Mouse (Mus musculus) WW6 (cell line): ENCODE measurements around the gene Mthfd1l.

ENCODE experiments used
- DNase-seq: peaks from one replicate; pipeline ENCODE4 v3.0.0-alpha.2; 2013; ENCODE audit warnings: low read depth, low spot score

The Mthfd1l gene

DNA sequence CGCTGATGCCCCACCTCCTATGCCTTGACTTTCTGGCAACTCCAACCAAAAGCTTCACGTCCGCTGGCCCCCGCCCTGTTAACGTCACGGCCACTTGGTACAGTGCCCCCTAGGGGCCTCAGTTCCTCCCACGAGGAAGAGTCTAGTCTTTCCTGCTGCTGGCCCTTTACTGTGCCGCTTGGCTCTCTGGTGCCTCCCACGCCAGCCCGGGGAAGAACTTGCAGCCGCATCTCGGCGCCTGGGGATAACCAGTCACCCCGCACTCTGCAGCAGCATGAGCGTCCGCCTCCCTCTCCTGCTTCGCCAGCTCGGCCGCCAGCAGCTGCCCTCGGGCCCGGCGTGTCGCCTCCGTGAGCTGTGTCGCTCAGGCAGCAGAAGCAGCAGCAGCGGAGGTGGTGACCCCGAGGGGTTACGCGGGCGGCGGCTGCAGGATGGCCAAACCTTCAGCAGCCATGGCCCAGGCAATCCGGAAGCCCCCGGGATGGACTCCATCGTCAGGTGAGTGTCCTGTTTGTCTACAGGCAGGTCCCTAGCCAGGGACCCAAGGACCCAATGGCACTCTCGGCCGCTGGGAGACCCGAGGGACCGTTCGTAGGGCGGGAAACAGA is at the start of gene Mthfd1l:
TSS of gene Mthfd1l (plus strand) at position 138 of the 608 bp plus-strand sequence.
- peak; percentile 71 for DNase-seq

DNA sequence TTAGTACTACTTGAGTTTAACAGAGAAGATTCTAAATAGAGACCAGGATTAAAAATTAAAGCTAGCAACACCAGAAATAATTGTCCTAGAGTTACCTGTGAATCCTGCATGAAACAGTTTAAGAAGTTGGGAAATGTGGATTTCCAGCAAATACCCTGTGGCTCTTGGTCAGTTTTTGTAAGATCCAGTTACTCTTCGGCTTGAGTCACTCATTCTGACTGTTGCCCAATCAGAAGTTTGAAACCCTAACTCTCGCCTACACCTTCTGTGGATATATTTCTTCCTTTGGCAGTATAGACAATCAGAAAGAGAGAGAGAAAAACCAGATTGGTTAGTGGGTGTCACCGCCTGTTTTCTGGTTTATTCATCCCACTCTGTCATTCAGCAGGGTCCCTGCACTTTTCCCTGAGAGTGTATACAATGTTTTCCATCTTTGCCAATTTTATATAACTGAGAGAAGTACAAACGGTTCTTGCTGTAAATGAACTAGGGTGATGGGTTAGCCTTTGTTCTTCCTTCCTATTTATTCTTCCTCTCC is 44.8 kb upstream of the Mthfd1l start:
- no peak for DNase-seq

DNA sequence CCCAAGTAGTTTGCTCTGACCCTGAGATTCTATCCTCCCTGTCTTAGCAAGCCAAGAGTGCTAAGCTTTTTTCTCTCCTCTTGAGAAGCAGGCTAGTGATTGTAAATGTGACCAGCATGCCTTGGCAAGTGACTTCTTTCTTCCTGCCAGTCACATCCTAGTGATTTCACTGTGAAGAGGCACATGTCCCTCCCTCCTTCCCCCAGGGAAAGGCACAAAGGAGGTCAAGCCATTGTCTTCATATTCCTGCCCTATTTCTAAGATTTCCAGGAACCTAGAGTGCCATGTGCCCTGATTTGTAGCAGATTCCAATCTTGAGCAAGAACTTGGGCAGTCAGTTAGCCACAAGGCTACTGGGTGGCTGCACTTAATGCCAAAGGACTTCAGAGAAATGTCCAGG is 41.1 kb upstream of the Mthfd1l start:
- DNase-seq: no peak

DNA sequence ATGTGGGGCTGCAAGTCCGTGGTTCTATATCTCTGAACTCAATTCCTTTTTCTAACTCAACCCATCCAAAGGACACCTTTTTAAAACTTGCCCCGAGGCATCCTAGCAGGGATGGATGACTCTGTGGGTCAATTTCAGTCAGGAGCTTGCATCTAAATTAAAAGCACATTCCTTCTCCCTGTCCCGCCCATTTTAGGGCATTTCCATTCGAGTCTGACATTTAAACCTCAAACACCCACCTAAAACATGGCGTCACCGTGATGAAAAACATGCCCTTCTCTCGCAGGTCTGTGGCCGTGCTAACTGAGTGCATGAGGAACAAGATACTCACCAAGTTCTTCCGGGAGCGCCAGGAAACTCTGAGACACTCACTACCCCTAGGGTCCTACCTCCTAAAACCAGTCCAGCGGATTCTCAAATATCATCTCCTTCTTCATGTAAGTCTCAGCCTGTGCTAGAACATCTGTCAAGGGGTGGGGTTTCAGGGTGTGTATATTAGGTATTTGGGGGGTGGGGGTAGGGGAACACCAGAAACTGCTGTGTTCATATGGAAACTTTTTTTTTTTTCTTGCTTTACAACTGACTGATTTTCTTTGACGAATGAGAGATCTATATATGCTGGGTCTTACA is 39.5 kb upstream of the Mthfd1l start:
- DNase-seq: no peak

DNA sequence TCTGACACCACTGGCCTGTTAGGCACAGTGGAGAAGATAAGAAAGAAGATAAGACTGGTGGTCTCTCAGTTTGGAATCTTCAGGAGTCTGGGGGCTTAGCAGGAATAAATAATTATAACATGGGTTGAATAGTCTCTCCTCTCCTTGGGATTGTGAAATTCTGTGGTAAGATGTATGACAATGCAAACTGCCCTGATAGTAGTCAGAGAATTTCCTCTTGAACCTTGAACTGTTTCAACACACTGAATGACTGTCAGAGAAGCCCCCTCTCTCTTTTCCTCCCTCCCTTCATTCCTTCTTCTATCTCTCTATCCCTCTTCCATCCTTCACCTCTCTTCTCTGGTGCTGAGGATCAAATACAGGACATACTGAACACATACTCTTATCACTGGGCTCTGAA is 36.1 kb upstream of the Mthfd1l start:
- DNase-seq: no peak

DNA sequence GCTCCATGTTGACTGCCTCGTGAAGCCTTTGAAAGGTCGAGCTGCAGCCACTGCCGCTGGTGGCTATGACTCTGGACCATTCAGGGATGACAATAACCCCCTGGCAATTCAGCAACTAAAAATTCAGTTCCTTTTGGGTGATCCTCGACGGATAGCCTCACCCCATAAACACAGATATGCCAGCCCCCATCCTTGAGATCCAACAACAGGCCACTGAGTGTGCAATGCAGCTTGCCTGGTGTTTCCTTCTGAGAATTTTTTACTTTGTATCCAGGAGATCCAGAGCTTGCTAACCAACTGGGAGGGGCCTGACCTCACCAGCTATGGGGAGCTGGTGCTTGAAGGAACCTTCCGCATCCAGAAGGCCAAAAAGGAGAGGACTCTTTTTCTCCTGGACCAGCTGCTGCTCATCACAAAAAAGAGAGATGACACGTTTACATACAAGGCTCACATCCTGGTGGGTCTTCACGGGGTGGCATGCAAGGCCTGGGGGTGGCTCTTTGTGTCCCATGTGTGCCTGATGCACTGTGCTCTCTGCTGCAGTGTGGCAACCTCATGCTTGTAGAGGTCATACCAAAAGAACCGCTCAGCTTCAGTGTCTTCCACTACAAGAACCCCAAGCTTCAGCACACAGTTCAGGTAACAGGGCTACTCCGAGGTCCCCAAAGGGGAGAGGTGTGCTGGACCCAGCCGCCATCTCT is 32.9 kb upstream of the Mthfd1l start:
- DNase-seq: no peak

DNA sequence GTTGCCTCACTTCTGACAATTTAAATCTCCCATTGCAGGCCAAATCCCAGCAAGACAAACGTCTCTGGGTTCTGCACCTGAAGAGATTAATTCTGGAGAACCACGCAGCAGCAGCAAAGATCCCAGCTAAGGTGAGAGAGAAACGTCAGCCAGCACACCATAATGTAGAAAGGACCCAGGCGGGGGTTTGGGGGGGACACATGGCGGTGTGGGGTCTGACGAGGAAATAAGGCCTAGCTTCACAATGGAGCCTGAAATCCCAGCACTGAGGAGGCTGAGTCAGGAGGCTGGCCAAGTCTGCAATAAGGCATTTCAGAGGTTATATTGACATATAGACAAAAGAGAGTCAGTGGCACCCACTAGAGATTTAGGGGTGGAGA is 32.3 kb upstream of the Mthfd1l start:
- no peak for DNase-seq

DNA sequence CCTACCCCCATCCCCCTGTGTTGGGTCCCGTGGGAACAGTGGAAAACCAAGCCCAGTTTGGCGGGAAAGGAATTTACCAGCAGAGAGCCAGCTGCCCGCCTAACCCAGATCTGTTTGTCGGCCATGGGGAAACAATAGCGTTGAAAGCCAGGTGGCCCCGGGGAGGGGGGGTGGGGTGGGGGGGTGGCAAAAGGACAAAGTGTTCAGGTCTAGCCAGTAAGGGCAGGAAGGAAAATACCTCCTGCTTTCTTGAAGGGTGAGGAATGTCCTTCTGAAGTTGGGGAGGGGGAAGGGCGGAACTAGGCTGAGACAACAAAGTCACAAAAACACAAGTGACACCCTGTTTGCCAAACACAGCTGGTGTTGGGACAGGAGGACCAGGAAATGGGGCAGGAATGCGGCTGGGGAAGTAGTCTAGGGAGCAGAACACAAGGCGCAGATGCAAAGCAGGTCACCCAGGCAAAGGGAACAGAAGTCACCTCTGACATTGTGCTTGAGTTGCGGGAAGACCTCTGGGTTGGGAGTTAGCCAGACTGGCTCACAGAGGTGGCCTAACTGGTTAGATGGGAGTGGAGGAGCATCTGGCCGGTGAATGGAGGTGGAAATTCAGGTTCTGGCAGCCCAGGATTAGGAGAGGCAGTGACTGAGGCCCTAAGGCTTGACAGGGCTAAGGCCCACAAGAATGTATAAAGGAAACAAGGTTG is 31.7 kb upstream of the Mthfd1l start:
- peak; percentile 33 for DNase-seq

DNA sequence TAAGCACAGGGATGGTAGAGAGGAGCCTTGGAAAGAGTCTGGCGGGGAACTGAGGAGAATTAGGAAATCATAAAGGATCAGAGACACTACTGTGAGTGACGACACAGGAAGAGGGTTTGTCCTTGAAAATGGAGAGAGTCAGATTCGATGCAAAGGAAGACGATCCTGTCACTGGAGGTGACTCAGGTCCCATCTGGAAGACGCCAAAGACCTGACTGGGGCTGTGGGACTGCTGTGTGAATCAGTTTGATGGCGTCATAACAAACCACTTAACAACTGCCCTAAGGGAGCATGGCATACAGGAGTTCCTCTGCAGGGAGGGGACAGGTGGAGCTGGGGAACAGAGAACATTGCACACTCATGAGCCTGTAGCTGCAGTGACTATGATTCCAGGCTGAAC is 30.6 kb upstream of the Mthfd1l start:
- DNase-seq: no peak

DNA sequence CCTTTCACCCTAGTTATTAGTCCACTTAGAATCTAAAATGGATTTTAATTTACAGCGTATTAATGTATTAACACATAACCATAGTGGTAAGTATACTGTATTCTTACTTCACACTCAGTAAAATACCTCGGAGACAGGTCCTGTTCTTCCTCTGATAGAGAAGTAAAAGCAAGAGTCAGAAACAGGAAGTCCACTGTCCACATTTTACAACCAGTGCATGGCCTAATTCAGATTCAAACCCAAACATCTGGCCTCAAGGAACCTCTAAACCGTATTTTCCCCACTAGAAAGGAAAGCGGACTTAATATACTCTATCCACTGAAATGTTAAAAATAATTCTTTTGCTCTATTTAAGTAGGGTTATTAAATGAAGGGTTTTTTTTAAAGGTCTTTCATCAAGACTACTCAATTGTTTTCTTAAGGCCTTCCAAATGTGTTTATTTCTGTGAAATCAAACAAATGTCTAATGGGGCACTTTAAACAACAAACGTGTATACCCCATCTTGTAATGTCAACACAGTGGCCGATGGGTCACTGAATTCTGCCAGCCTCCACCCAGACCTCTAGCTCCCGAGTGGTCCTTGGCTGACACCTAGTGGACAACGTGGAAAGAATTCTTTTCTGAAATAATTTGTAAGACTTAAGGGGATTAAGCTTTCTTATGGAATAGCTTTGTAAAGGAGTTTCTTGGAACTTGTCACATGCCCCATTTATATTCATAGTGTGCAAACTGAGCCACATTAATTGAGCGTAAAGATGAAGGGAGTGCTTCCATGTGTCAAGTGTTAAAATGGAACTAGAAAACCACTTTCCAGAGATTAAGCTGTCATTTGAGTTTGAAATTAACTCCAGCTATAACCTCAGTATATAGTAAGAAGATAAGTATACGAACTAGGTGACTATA is 29.2 kb upstream of the Mthfd1l start:
- DNase-seq: peak; percentile 42

DNA sequence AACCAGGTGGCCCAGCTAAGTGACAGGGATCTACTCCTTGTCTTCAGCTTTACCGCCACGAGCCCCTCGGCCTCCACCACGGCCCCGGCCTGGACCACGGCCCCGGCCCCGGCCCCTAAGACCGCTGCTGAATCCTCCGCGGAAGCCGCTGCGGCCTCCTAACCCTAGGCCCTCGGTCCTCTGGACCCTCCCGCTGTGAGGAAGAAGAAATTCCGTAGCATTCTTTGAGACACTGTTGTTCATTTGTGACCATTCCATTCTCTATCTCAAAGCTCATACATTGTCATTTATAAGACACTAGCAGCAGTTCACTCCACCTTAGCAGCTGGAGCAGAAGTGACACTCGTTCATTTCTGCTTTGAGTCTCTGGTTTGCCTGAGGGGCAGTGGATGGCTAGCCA is 26.0 kb upstream of the Mthfd1l start:
- no peak for DNase-seq

DNA sequence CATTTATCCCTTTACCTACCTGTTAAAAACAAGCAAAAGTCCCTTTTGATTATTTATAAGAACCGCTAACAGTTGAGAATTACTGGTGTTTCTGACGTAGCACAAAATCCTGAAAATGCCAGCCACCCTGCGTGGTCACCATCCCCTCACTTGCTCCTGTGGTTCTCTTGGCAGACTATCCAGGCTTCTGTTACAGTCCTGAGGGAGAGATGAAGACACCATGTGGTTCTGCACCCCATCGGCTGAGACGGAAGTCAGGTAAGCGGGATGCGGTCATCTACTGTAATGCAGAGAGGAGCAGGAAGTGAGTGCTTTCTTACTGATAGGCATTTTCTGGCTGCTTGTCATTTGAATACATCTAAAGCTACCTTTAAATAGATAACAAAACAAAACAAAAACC is 25.6 kb upstream of the Mthfd1l start:
- DNase-seq: no peak

DNA sequence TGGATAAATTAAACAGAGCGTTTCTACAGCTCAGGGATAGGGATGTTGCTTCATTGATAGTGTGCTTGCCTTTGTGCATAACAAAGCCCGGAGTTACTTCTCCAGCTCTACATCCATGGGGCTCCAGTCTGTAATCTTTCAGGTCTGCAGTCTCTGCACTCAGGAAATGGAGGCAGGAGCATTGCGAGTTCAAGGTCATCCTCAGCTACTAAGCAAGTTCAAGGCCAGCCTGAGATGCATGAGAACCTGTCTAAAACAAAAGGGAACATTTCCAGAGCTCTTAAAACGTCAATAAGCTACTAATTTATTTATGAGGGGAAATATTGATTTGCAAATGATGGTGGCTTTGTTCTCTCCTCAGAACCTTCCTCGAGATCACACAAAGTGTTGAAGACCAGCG is 23.6 kb upstream of the Mthfd1l start:
- DNase-seq: no peak

DNA sequence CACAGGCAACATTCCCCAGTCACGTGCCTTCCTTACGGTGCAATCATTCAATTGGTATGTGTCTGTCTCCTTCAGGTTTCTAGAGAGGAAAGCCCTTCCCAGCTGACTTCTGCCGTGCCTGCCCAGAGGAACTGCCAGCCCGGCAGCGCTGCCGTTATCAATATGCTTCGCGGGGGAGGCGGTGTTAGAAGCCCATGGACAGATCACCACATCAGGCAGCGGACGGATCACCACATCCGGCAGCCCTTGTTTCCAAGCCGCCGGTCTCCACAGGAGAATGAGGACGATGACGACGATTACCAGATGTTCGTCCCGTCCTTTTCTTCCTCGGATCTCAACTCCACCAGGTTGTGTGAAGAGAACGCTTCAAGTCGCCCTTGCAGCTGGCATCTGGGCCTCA is 16.4 kb upstream of the Mthfd1l start:
- DNase-seq: no peak

DNA sequence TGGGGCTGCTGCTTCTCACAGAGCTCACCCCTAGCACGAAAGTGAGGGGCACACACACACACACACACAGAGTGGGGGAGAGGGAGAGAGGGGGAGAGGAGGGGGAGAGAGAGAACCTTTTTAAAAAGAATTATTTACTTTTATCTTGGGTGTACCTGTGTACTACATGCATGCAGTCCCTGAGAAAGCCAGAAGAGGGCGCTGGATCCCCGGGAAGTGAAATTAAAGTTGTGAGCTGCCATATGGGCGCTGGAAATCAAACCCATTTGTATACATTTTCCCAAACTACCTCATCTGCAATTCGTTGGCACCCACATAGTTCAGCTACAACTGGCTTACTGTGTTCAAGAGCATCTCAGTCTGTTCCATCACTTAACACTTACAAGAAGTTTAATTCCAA is 14.3 kb upstream of the Mthfd1l start:
- DNase-seq: no peak

DNA sequence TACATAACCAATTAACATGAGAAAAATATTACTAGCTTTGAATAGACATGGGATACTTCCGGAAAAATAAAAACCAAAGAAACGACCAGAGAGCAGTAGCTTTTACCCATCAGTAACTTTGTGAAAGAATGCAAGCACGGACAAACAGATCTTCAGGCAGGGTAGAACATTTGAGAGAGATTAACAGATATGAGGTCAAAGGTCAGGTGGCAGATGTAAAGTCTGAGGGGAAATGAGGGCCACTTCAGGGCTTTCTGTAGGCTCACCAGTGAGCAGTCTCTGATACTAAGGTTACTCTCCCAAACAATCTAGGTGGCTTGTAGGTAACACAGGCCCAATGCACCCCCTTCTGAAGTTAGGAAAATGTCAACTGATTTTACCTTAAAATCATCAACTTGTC is 3.9 kb upstream of the Mthfd1l start:
- no peak for DNase-seq

DNA sequence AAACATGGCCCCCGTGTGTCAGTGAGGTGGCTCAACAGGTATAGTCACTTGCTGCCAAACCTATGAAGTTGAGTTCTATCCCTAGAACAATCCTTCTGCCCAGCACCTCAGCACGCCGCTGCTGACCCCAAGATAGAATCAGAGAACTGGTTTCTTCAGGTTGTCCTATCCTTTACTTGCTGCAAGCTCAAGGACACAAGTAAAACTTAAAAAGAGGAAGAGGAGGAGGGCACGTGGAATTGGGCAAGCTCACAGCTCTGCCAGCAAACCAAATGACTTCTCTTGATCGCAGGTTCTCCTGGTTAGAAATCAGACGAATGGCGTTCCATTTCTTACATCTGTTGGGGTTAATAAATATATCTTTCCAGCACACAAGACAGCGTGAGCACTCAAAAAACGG is 681 bp upstream of the Mthfd1l start:
- no peak for DNase-seq

DNA sequence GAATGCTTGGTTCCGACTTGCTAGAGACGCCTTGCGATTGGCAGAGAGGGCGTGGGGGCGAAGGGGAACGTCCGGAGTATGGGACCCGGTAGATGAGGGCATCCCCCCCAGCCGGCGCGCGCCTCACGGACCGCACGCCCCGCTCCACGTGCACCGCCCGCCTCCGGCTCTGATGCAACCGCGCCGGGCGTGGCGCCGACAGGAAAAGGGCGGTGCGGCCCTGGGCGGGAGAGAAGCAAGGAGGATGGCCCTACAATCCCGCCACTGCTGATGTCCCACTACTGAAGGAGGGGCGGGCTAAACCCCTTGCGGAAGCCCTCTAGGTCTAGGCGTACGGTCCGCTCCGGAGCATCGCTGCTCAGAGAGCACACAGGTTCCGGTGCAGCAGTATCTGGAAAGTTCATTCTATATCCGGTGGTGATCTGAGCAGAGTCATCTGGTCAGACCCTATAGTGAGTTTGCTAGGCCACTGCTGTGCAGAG is 712 bp downstream of the Mthfd1l start:
- peak; percentile 79 for DNase-seq

DNA sequence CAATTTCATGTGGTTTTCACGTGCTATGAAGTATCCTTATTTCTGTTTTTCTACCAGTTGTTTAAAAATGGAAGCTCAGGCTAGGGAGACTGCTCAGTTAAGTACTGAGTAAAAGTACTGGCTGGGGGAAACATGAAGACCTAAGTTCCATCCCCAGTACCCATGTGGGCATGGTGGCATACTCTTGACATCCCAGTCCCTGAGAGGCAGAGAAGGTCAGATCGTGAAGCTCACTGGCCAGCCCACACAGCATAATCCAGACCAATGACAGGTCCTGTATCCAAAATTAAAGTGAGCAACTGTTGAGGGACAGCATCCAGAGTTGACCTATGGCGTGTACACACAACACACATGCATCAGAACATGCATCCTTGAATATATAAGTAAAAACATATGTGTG is 1.5 kb downstream of the Mthfd1l start:
- DNase-seq: no peak

DNA sequence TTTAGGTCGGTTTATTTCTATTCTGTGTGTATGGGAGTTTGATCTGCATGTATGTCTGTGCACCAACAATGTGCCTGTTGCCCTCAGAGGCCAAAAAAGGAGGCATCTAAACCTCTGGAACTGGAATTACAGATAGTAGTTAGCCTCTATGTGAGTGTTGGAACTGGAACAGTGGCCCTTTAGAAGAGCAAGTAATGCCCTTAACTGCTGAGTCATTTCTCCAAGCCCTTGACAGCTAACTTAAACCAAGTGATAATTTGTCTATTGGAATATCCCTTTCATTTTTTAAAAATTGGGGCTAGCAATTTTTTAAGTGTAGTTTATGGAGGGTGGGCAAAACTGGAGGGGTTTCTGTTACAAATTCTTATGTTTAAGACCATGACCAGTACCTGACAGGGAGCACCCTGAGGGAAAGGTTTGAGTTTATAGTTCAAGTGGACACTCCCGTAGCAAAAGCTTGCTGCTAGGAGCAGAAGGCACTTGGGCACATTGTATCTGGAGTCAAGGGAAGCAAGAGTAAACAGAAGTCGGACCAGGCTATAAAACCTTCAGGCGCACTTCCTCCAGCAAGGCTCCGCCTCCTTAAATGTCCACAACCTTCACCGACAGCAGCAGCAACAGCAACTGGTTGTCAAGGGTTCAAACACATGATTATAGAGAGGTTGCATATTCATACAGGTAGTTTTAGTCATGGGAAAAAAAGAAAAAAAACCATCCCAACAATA is 3.1 kb downstream of the Mthfd1l start:
- no peak for DNase-seq

DNA sequence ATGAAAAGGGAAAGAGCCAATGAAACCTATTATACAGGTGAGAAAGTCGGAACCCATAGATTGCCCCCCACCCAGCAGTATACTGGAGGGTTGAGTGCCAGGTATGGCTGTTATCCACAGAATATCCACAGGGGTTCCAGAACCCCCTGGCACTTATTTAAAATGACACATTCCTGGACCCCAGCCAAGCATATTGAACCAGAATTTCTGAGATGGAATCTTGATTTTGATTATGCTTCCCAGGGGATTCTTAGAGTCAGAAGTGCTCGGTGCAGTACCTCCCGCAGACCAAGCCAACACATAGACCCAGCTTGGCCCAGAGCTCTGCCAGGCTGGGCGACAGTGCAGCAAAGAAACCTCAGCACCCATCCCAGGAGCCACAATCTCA is 3.7 kb downstream of the Mthfd1l start:
- no peak for DNase-seq
